Comparison of ENCODE assay signal across 9 mouse cellular contexts in genomic region chr9:106169917-106170316, GRCm38 (mm10). TPM values are rescaled to one million over a fixed set of nuclear protein-coding genes. Genes with fewer than 3 reads are reported as not detected.
A peak's percentile ranks its signal among the peaks of the same experiment; 100 is the strongest.
DNase-seq lines count a peak whose midpoint lies in the region; ATAC-seq and TF ChIP-seq lines count a peak whose summit lies in the region.
"Had no signal": no experiment of that assay in that cellular context is flagged by ENCODE, and none has a peak within 500 bp of the region (broad histone marks: within the 10 kb centered on the region; RNA-seq: fewer than 3 reads in every experiment).

No protein-coding gene starts in this region.

- H3K4me3 ChIP-seq in heart, embryonic 15.5 days, result peak overlapping the region; percentile 91
- peak overlapping the region; percentile 100; the same call in 1 of the 2 replicates for H3K4me3 ChIP-seq in cortical plate, adult 2 months (ENCODE audit: insufficient read depth, low read length)
- peak overlapping the region; percentile 97 for H3K4me3 ChIP-seq in hindbrain, embryonic 15.5 days
- peak overlapping the region; percentile 94 for H3K4me3 ChIP-seq in midbrain, embryonic 14.5 days (replicated peaks; ENCODE audit: low read depth, low read length)

- H3K9ac ChIP-seq in heart, embryonic 15.5 days, result peak overlapping the region; percentile 91; the same call in 1 of the 2 replicates
- H3K9ac ChIP-seq in hindbrain, embryonic 15.5 days, result peak overlapping the region; percentile 71; the same call in 1 of the 2 replicates
- peak overlapping the region; percentile 93; the same call in 1 of the 2 replicates for H3K9ac ChIP-seq in midbrain, embryonic 14.5 days (replicated peaks; ENCODE audit: low read length)

- intact Hi-C loops in left cerebral cortex, postnatal 10 days (cut with DNase I), result loop anchor here (5.0 to 10.0 kb wide), 2 partner anchors 42 to 255 kb away; partner anchors contain the start of gene Rpl29

- 33% methylated on average over 6 of the region's 6 CpGs for whole genome bisulfite sequencing in heart, embryonic 15.5 days
- WGBS in hindbrain, embryonic 15.5 days, result 43% methylated on average over 6 of the region's 6 CpGs
- 41% methylated on average over 6 of the region's 6 CpGs for WGBS in midbrain, embryonic 14.5 days

- no peak for DNase-seq in heart, postnatal 4 days
- no peak for DNase-seq in midbrain, embryonic 14.5 days
- no peak for DNase-seq in thymus, postnatal 0 days (ENCODE audit: low spot score)
- no peak for DNase-seq in left cerebral cortex, postnatal 10 days (ENCODE audit: extremely low spot score in 1 of 2, low spot score in 2 of 2)
- no peak for DNase-seq in gastrocnemius, adult 18-20 months (ENCODE audit: low spot score)

- TF ChIP-seq CTCF in cortical plate, adult 2 months (IDR thresholded peaks at IDR 0.05; ENCODE audit: extremely low read depth, insufficient read depth, low read length), result no peak

- no peaks in the 10 kb centered on the region for H3K27me3 ChIP-seq in heart, embryonic 15.5 days
- no peaks in the 10 kb centered on the region for H3K27me3 ChIP-seq in hindbrain, embryonic 15.5 days
- 0 out of 2 replicates have a peak, but pooled peaks cover 2% of the 10 kb centered on the region for H3K27me3 ChIP-seq in midbrain, embryonic 14.5 days (ENCODE audit: control insufficient read depth, insufficient read depth, low read length)

- TF ChIP-seq POLR2A in cortical plate, adult 2 months (IDR thresholded peaks at IDR 0.05; ENCODE audit: extremely low read depth, insufficient read depth, low read length), result no peak

- H3K27ac ChIP-seq in heart, embryonic 15.5 days, result no peak overlapping the region
- no peak overlapping the region for H3K27ac ChIP-seq in cortical plate, adult 2 months (ENCODE audit: insufficient read depth, low read length)
- H3K27ac ChIP-seq in hindbrain, embryonic 15.5 days (replicated peaks), result peak overlapping the region; percentile 99
- H3K27ac ChIP-seq in midbrain, embryonic 14.5 days (replicated peaks; ENCODE audit: low read depth, low read length), result 0 out of 2 replicates have a peak overlapping the region, but pooled peaks have one; percentile 98

- H3K36me3 ChIP-seq in heart, embryonic 15.5 days, result no peaks in the 10 kb centered on the region
- H3K36me3 ChIP-seq in hindbrain, embryonic 15.5 days, result no peaks in the 10 kb centered on the region
- H3K36me3 ChIP-seq in midbrain, embryonic 14.5 days (ENCODE audit: control insufficient read depth, insufficient read depth, low read length), result no peaks in the 10 kb centered on the region

- no peak for ATAC-seq in heart, embryonic 15.5 days (replicated peaks; ENCODE audit: insufficient number of reproducible peaks, insufficient read depth, low FRiP score, low read depth)
- ATAC-seq in hindbrain, embryonic 15.5 days (ENCODE audit: low FRiP score, low read depth), result no peak
- no peak for ATAC-seq in midbrain, embryonic 14.5 days (ENCODE audit: low FRiP score, low TSS enrichment)

- H3K9me3 ChIP-seq in heart, embryonic 15.5 days (replicated peaks), result no peaks in the 10 kb centered on the region
- H3K9me3 ChIP-seq in hindbrain, embryonic 15.5 days, result no peaks in the 10 kb centered on the region
- H3K9me3 ChIP-seq in midbrain, embryonic 14.5 days (ENCODE audit: control insufficient read depth, low read length), result no peaks in the 10 kb centered on the region
- H3K9me3 ChIP-seq: G1E had no signal

- H3K4me2 ChIP-seq in heart, embryonic 15.5 days, result peak overlapping the region; percentile 95
- peak overlapping the region; percentile 68 for H3K4me2 ChIP-seq in hindbrain, embryonic 15.5 days
- peak overlapping the region; percentile 64 for H3K4me2 ChIP-seq in midbrain, embryonic 14.5 days (ENCODE audit: low read length)

- H3K4me1 ChIP-seq in heart, embryonic 15.5 days (replicated peaks), result peaks cover 25% of the 10 kb centered on the region
- H3K4me1 ChIP-seq in cortical plate, adult 2 months (ENCODE audit: control insufficient read depth, insufficient read depth, low read length), result peaks cover 4% of the 10 kb centered on the region; the same call in 1 of the 2 replicates
- H3K4me1 ChIP-seq in hindbrain, embryonic 15.5 days (replicated peaks), result peaks cover 41% of the 10 kb centered on the region
- peaks cover 29% of the 10 kb centered on the region for H3K4me1 ChIP-seq in midbrain, embryonic 14.5 days (ENCODE audit: control insufficient read depth, insufficient read depth, low read length)

RNA-seq across cellular contexts. Expression of gene Wdr82, which starts 0.8 kb away (rescaled TPM):
- polyA plus RNA-seq in heart, embryonic 15.5 days (2015; fragmentation: Nextera tagmentation; extraction: Ambion mirVana), result 16.7 and 19.7 TPM in 2 replicates
- total RNA-seq in heart, postnatal 4 days (2021), result 10 to 100 TPM; 90.0 to 98.5 TPM
- 95.4 and 103 TPM in 2 replicates for polyA plus RNA-seq in cortical plate, adult 2 months (2012; rRNA removed)
- polyA plus RNA-seq in hindbrain, embryonic 15.5 days (2015; fragmentation: Nextera tagmentation; extraction: Ambion mirVana), result 35.9 and 36.6 TPM in 2 replicates
- polyA plus RNA-seq in midbrain, embryonic 14.5 days (2014; fragmentation: Nextera tagmentation; extraction: Ambion mirVana), result 54.0 and 75.3 TPM in 2 replicates
- 19.1 and 20.5 TPM in 2 replicates for polyA plus RNA-seq in thymus, postnatal 0 days (2015; fragmentation: Nextera tagmentation; extraction: Ambion mirVana)
- total RNA-seq in left cerebral cortex, postnatal 10 days (2021), result 100 to 1,000 TPM; 155 to 158 TPM
- total RNA-seq in gastrocnemius, adult 18-20 months (2021), result 10 to 100 TPM; 18.9 to 23.9 TPM

RNA-seq across cellular contexts. Expression of gene Glyctk, which starts 12.0 kb away (rescaled TPM):
- 0.74 and 1.1 TPM in 2 replicates for polyA plus RNA-seq in heart, embryonic 15.5 days (2015; fragmentation: Nextera tagmentation; extraction: Ambion mirVana)
- total RNA-seq in heart, postnatal 4 days (2021), result 1 to 10 TPM; 2.3 to 3.5 TPM
- 3.1 TPM in 2 replicates for polyA plus RNA-seq in cortical plate, adult 2 months (2012; rRNA removed)
- 2.8 TPM in 2 replicates for polyA plus RNA-seq in hindbrain, embryonic 15.5 days (2015; fragmentation: Nextera tagmentation; extraction: Ambion mirVana)
- polyA plus RNA-seq in midbrain, embryonic 14.5 days (2014; fragmentation: Nextera tagmentation; extraction: Ambion mirVana), result 4.6 and 6.8 TPM in 2 replicates
- polyA plus RNA-seq in thymus, postnatal 0 days (2015; fragmentation: Nextera tagmentation; extraction: Ambion mirVana), result 3.8 and 4.3 TPM in 2 replicates
- total RNA-seq in left cerebral cortex, postnatal 10 days (2021), result 1 to 10 TPM; 4.1 to 7.4 TPM
- 1 to 10 TPM in 1 of 2 experiments, under 1 TPM in 1; 0.93 to 2.4 TPM for total RNA-seq in gastrocnemius, adult 18-20 months (2021)

RNA-seq across cellular contexts. Expression of gene Ppm1m, which starts 29.6 kb away (rescaled TPM):
- 23.1 and 33.6 TPM in 2 replicates for polyA plus RNA-seq in heart, embryonic 15.5 days (2015; fragmentation: Nextera tagmentation; extraction: Ambion mirVana)
- 10 to 100 TPM; 14.0 to 14.8 TPM for total RNA-seq in heart, postnatal 4 days (2021)
- 42.1 and 47.4 TPM in 2 replicates for polyA plus RNA-seq in cortical plate, adult 2 months (2012; rRNA removed)
- 17.6 and 21.2 TPM in 2 replicates for polyA plus RNA-seq in hindbrain, embryonic 15.5 days (2015; fragmentation: Nextera tagmentation; extraction: Ambion mirVana)
- polyA plus RNA-seq in midbrain, embryonic 14.5 days (2014; fragmentation: Nextera tagmentation; extraction: Ambion mirVana), result 11.3 and 13.1 TPM in 2 replicates
- 21.0 and 21.4 TPM in 2 replicates for polyA plus RNA-seq in thymus, postnatal 0 days (2015; fragmentation: Nextera tagmentation; extraction: Ambion mirVana)
- total RNA-seq in left cerebral cortex, postnatal 10 days (2021), result 10 to 100 TPM; 20.8 to 24.5 TPM
- total RNA-seq in gastrocnemius, adult 18-20 months (2021), result 1 to 10 TPM; 2.7 to 3.7 TPM

RNA-seq across cellular contexts. Expression of gene Twf2, which starts 33.0 kb away (rescaled TPM):
- 46.7 and 52.9 TPM in 2 replicates for polyA plus RNA-seq in heart, embryonic 15.5 days (2015; fragmentation: Nextera tagmentation; extraction: Ambion mirVana)
- 10 to 100 TPM; 62.1 to 63.6 TPM for total RNA-seq in heart, postnatal 4 days (2021)
- polyA plus RNA-seq in cortical plate, adult 2 months (2012; rRNA removed), result 97.3 and 106 TPM in 2 replicates
- 50.5 and 52.0 TPM in 2 replicates for polyA plus RNA-seq in hindbrain, embryonic 15.5 days (2015; fragmentation: Nextera tagmentation; extraction: Ambion mirVana)
- 46.4 and 55.4 TPM in 2 replicates for polyA plus RNA-seq in midbrain, embryonic 14.5 days (2014; fragmentation: Nextera tagmentation; extraction: Ambion mirVana)
- polyA plus RNA-seq in thymus, postnatal 0 days (2015; fragmentation: Nextera tagmentation; extraction: Ambion mirVana), result 138 and 141 TPM in 2 replicates
- total RNA-seq in left cerebral cortex, postnatal 10 days (2021), result 10 to 100 TPM; 44.5 to 49.9 TPM
- 100 to 1,000 TPM; 204 to 208 TPM for total RNA-seq in gastrocnemius, adult 18-20 months (2021)

RNA-seq across cellular contexts. Expression of gene Tlr9, which starts 52.5 kb away (rescaled TPM):
- polyA plus RNA-seq in heart, embryonic 15.5 days (2015; fragmentation: Nextera tagmentation; extraction: Ambion mirVana), result 0.04 and 0.08 TPM in 2 replicates
- total RNA-seq in heart, postnatal 4 days (2021), result under 1 TPM; 0.43 TPM
- polyA plus RNA-seq in cortical plate, adult 2 months (2012; rRNA removed), result 1.2 and 1.3 TPM in 2 replicates
- polyA plus RNA-seq in hindbrain, embryonic 15.5 days (2015; fragmentation: Nextera tagmentation; extraction: Ambion mirVana), result 0.09 and 0.10 TPM in 2 replicates
- 0.08 and 0.09 TPM in 2 replicates for polyA plus RNA-seq in midbrain, embryonic 14.5 days (2014; fragmentation: Nextera tagmentation; extraction: Ambion mirVana)
- polyA plus RNA-seq in thymus, postnatal 0 days (2015; fragmentation: Nextera tagmentation; extraction: Ambion mirVana), result 0.12 and 0.30 TPM in 2 replicates
- 1 to 10 TPM; 1.1 to 1.4 TPM for total RNA-seq in left cerebral cortex, postnatal 10 days (2021)
- under 1 TPM in 1 of 2 experiments, not detected in 1; 0.11 TPM for total RNA-seq in gastrocnemius, adult 18-20 months (2021)
- polyA plus RNA-seq: G1E had no signal

Comparison
In these comparisons a context has a peak if more than half of its experiments do, and no peak if none do; other contexts are left out.
1. H3K27ac ChIP-seq: peak in hindbrain, embryonic 15.5 days (single experiment) and midbrain, embryonic 14.5 days (single experiment); none in heart, embryonic 15.5 days (single experiment) and cortical plate, adult 2 months (single experiment).
2. Peak in every context shown above with its lines, with median percentiles within 50 percentile points of each other: H3K4me2 ChIP-seq, H3K4me3 ChIP-seq and H3K9ac ChIP-seq.